Mouse (Mus musculus): ENCODE data around the gene Tgfb1. TPM values are rescaled to one million over a fixed set of nuclear protein-coding genes. Genes with fewer than 3 reads are reported as not detected.
A peak's percentile ranks its signal among the peaks of the same experiment; 100 is the strongest.

Tgfb1 gene
- polyA plus RNA-seq, 1 experiment from 2014 or later, result 3.1 TPM

GRCm38 (mm10) chr7:25652244-25652759 lies 34.5 kb upstream of the Tgfb1 start:
- Histone ChIP-seq H3K36me3 (ENCODE audit: control insufficient read depth, insufficient read depth, low read length) (no peaks in the 10 kb centered on the region), H3K9ac (ENCODE audit: low read length) (no peak overlapping the region), H3K9me3 (ENCODE audit: control insufficient read depth, low read length) (no peaks in the 10 kb centered on the region), H3K4me3 (ENCODE audit: low read length) (no peak overlapping the region), H3K4me2 (ENCODE audit: low read depth, low read length) (no peak overlapping the region), H3K27me3 (ENCODE audit: control insufficient read depth, insufficient read depth, low read depth, low read length) (no peaks in the 10 kb centered on the region), H3K4me1 (replicated peaks; ENCODE audit: control insufficient read depth, insufficient read depth, low read length) (peaks cover 4% of the 10 kb centered on the region), H3K27ac (ENCODE audit: low read length) (no peak overlapping the region)
- ATAC-seq (ENCODE audit: low read depth), result no peak
- 58% methylated on average over 12 of the region's 12 CpGs for WGBS

- 68% methylated on average over 11 of the region's 11 CpGs for WGBS
Observed at GRCm38 (mm10) chr7:25655601-25656428, 31.0 kb upstream of the Tgfb1 start.

GRCm38 (mm10) chr7:25657785-25658184 lies 29.0 kb upstream of the Tgfb1 start:
- peak overlapping the region; percentile 84 for H3K4me2 ChIP-seq (ENCODE audit: low read depth, low read length)
- H3K36me3 ChIP-seq (ENCODE audit: control insufficient read depth, insufficient read depth, low read length), result no peaks in the 10 kb centered on the region
- H3K4me3 ChIP-seq (ENCODE audit: low read length), result peak overlapping the region; percentile 81
- peak overlapping the region; percentile 82 for H3K9ac ChIP-seq (ENCODE audit: low read length)
- ATAC-seq (ENCODE audit: low read depth), result no peak
- H3K27me3 ChIP-seq (ENCODE audit: control insufficient read depth, insufficient read depth, low read depth, low read length), result no peaks in the 10 kb centered on the region
- no peaks in the 10 kb centered on the region for H3K9me3 ChIP-seq (ENCODE audit: control insufficient read depth, low read length)
- H3K4me1 ChIP-seq (replicated peaks; ENCODE audit: control insufficient read depth, insufficient read depth, low read length), result peaks cover 15% of the 10 kb centered on the region
- no peak overlapping the region for H3K27ac ChIP-seq (ENCODE audit: low read length)
- WGBS, result 25% methylated on average over 10 of the region's 10 CpGs

More at GRCm38 (mm10) chr7:25655601-25656428, 31.0 kb upstream of the Tgfb1 start:
- ATAC-seq (ENCODE audit: low read depth), result no peak
- Histone ChIP-seq H3K36me3 (ENCODE audit: control insufficient read depth, insufficient read depth, low read length) (no peaks in the 10 kb centered on the region), H3K27me3 (ENCODE audit: control insufficient read depth, insufficient read depth, low read depth, low read length) (no peaks in the 10 kb centered on the region), H3K4me3 (ENCODE audit: low read length) (no peak overlapping the region), H3K27ac (ENCODE audit: low read length) (no peak overlapping the region), H3K4me2 (ENCODE audit: low read depth, low read length) (no peak overlapping the region), H3K9ac (ENCODE audit: low read length) (no peak overlapping the region), H3K4me1 (replicated peaks; ENCODE audit: control insufficient read depth, insufficient read depth, low read length) (peaks cover 15% of the 10 kb centered on the region), H3K9me3 (ENCODE audit: control insufficient read depth, low read length) (no peaks in the 10 kb centered on the region)

- Histone ChIP-seq H3K27me3 (ENCODE audit: control insufficient read depth, insufficient read depth, low read depth, low read length) (no peaks in the 10 kb centered on the region), H3K4me3 (ENCODE audit: low read length) (peak within 1 kb of the TSS; percentile 81), H3K4me1 (replicated peaks; ENCODE audit: control insufficient read depth, insufficient read depth, low read length) (peaks cover 15% of the 10 kb centered on the region), H3K4me2 (ENCODE audit: low read depth, low read length) (peak within 1 kb of the TSS; percentile 84), H3K9me3 (ENCODE audit: control insufficient read depth, low read length) (no peaks in the 10 kb centered on the region), H3K27ac (ENCODE audit: low read length) (peak within 1 kb of the TSS; percentile 88), H3K36me3 (ENCODE audit: control insufficient read depth, insufficient read depth, low read length) (0 out of 2 replicates have a peak, but pooled peaks cover 3% of the 10 kb centered on the region), H3K9ac (ENCODE audit: low read length) (peak within 1 kb of the TSS; percentile 82)
- WGBS, result under 1% methylated on average over 50 of the region's 50 CpGs
- ATAC-seq (ENCODE audit: low read depth), result peak; percentile 99
Observed at GRCm38 (mm10) chr7:25658657-25659472, 27.9 kb upstream of the Tgfb1 start, which contains the start of the genes Bckdha and Exosc5. Gene Bckdha, minus strand, starts transcription at chr7:25658981. Gene Exosc5, plus strand, starts transcription at chr7:25659164.

GRCm38 (mm10) chr7:25666381-25666780 lies 20.4 kb upstream of the Tgfb1 start:
- peaks cover 19% of the 10 kb centered on the region for H3K36me3 ChIP-seq (ENCODE audit: control insufficient read depth, insufficient read depth, low read length)
- H3K27me3 ChIP-seq (ENCODE audit: control insufficient read depth, insufficient read depth, low read depth, low read length), result no peaks in the 10 kb centered on the region
- 92% methylated on average over 8 of the region's 8 CpGs for WGBS
- H3K9ac ChIP-seq (ENCODE audit: low read length), result no peak overlapping the region
- no peaks in the 10 kb centered on the region for H3K9me3 ChIP-seq (ENCODE audit: control insufficient read depth, low read length)
- no peak overlapping the region for H3K4me2 ChIP-seq (ENCODE audit: low read depth, low read length)
- no peak overlapping the region for H3K27ac ChIP-seq (ENCODE audit: low read length)
- no peak overlapping the region for H3K4me3 ChIP-seq (ENCODE audit: low read length)
- no peak for ATAC-seq (ENCODE audit: low read depth)
- 0 out of 2 replicates have a peak, but pooled peaks cover 3% of the 10 kb centered on the region for H3K4me1 ChIP-seq (replicated peaks; ENCODE audit: control insufficient read depth, insufficient read depth, low read length)

- Histone ChIP-seq H3K4me3 (ENCODE audit: low read length) (no peak overlapping the region), H3K9me3 (ENCODE audit: control insufficient read depth, low read length) (no peaks in the 10 kb centered on the region), H3K4me2 (ENCODE audit: low read depth, low read length) (no peak overlapping the region), H3K27ac (ENCODE audit: low read length) (no peak overlapping the region), H3K4me1 (replicated peaks; ENCODE audit: control insufficient read depth, insufficient read depth, low read length) (0 out of 2 replicates have a peak, but pooled peaks cover 3% of the 10 kb centered on the region), H3K36me3 (ENCODE audit: control insufficient read depth, insufficient read depth, low read length) (peaks cover 15% of the 10 kb centered on the region), H3K27me3 (ENCODE audit: control insufficient read depth, insufficient read depth, low read depth, low read length) (peaks cover 8% of the 10 kb centered on the region), H3K9ac (ENCODE audit: low read length) (no peak overlapping the region)
- WGBS, result 80% methylated on average over 10 of the region's 10 CpGs
- ATAC-seq (ENCODE audit: low read depth), result no peak
Observed at GRCm38 (mm10) chr7:25669158-25669557, 17.6 kb upstream of the Tgfb1 start.

- peaks cover 13% of the 10 kb centered on the region for H3K27me3 ChIP-seq (ENCODE audit: control insufficient read depth, insufficient read depth, low read depth, low read length)
- no peak overlapping the region for H3K9ac ChIP-seq (ENCODE audit: low read length)
- no peak overlapping the region for H3K27ac ChIP-seq (ENCODE audit: low read length)
- no peak overlapping the region for H3K4me2 ChIP-seq (ENCODE audit: low read depth, low read length)
- H3K36me3 ChIP-seq (ENCODE audit: control insufficient read depth, insufficient read depth, low read length), result peaks cover 13% of the 10 kb centered on the region
- no peak for ATAC-seq (ENCODE audit: low read depth)
- H3K4me1 ChIP-seq (replicated peaks; ENCODE audit: control insufficient read depth, insufficient read depth, low read length), result peaks cover 5% of the 10 kb centered on the region
- H3K4me3 ChIP-seq (ENCODE audit: low read length), result no peak overlapping the region
- no peaks in the 10 kb centered on the region for H3K9me3 ChIP-seq (ENCODE audit: control insufficient read depth, low read length)
- WGBS, result 81% methylated on average over 9 of the region's 9 CpGs
Observed at GRCm38 (mm10) chr7:25669631-25670030, 17.2 kb upstream of the Tgfb1 start.

GRCm38 (mm10) chr7:25670096-25670495 lies 16.7 kb upstream of the Tgfb1 start:
- Histone ChIP-seq H3K36me3 (ENCODE audit: control insufficient read depth, insufficient read depth, low read length) (peaks cover 9% of the 10 kb centered on the region), H3K9ac (ENCODE audit: low read length) (no peak overlapping the region), H3K27me3 (ENCODE audit: control insufficient read depth, insufficient read depth, low read depth, low read length) (peaks cover 18% of the 10 kb centered on the region), H3K27ac (ENCODE audit: low read length) (no peak overlapping the region), H3K4me2 (ENCODE audit: low read depth, low read length) (no peak overlapping the region), H3K9me3 (ENCODE audit: control insufficient read depth, low read length) (no peaks in the 10 kb centered on the region), H3K4me1 (replicated peaks; ENCODE audit: control insufficient read depth, insufficient read depth, low read length) (peaks cover 10% of the 10 kb centered on the region), H3K4me3 (ENCODE audit: low read length) (no peak overlapping the region)
- ATAC-seq (ENCODE audit: low read depth), result no peak
- WGBS, result 83% methylated on average over 4 of the region's 4 CpGs

- no peak overlapping the region for H3K27ac ChIP-seq (ENCODE audit: low read length)
- no peaks in the 10 kb centered on the region for H3K9me3 ChIP-seq (ENCODE audit: control insufficient read depth, low read length)
- H3K4me2 ChIP-seq (ENCODE audit: low read depth, low read length), result no peak overlapping the region
- WGBS, result 38% methylated on average over 2 of the region's 2 CpGs
- H3K4me1 ChIP-seq (replicated peaks; ENCODE audit: control insufficient read depth, insufficient read depth, low read length), result peaks cover 16% of the 10 kb centered on the region
- H3K36me3 ChIP-seq (ENCODE audit: control insufficient read depth, insufficient read depth, low read length), result 0 out of 2 replicates have a peak, but pooled peaks cover 3% of the 10 kb centered on the region
- no peak for ATAC-seq (ENCODE audit: low read depth)
- no peak overlapping the region for H3K4me3 ChIP-seq (ENCODE audit: low read length)
- no peak overlapping the region for H3K9ac ChIP-seq (ENCODE audit: low read length)
- peaks cover 21% of the 10 kb centered on the region for H3K27me3 ChIP-seq (ENCODE audit: control insufficient read depth, insufficient read depth, low read depth, low read length)
Observed at GRCm38 (mm10) chr7:25671686-25672085, 15.1 kb upstream of the Tgfb1 start.

All from lung, embryonic 16.5 days (tissue).